Mouse (Mus musculus) urinary bladder, postnatal 25 days (tissue): ENCODE results near the gene Gpat2.
A peak's percentile ranks its signal among the peaks of the same experiment; 100 is the strongest.

ENCODE experiments used
- DNase-seq: peaks from one replicate; pipeline ENCODE4 v3.0.0; 2022; ENCODE audit warnings: low spot score

Gene Gpat2

GRCm38 (mm10) chr2:127444055-127444789, 19.2 kb downstream of the Gpat2 start, which contains the start of gene Fahd2a:
Gene Fahd2a, minus strand, starts transcription at chr2:127444565.
- DNase-seq = peak; percentile 82

DNA sequence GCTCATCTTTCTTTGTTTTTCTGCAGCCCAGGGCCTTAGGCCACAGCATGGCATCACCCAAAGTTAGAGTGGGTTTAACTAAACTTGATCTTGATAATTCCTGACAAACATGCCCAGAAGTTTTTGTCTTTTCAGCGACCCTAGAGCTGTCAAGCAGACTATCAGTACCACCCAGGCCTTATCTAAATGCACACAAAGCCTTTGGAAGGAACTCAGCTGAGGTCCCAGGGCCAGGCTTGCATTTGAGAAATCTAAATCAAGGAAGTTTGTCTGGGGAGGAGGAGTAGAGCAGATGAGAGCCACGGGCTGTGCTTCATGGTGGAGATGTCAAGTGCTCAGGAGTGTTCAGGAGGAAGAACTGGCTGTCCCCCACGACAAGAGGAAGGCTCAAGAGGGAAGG, 21.8 kb downstream of the Gpat2 start:
- DNase-seq = no peak

GRCm38 (mm10) chr2:127449691-127450090, 24.7 kb downstream of the Gpat2 start:
- no peak for DNase-seq

GRCm38 (mm10) chr2:127451748-127452147, 26.7 kb downstream of the Gpat2 start:
- no peak for DNase-seq

DNA sequence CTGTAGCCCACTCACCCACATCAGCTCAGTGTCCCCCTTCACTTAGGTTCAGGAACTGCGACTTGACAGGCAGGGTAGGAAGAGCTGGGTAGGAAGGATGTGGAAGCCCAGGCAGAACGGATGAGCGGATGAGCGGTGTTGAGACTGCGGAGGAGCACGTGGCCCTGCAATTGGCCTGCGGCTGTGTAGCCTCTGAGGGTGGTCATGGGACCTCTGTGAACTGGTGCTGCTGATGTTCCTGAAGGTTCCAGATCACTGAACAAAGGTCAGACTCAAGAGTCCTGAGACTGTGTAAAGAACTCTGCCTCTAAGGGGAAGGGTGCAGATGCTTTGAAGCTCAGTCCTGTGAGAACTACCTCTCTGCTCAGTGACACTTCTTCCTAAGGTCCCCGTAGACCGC, 28.1 kb downstream of the Gpat2 start:
- DNase-seq = no peak

- DNase-seq = peak; percentile 68
These were observed 28.8 kb downstream of the Gpat2 start for GRCm38 (mm10) chr2:127453764-127454163.

GRCm38 (mm10) chr2:127459341-127459740, 34.3 kb downstream of the Gpat2 start:
- DNase-seq = no peak

- no peak for DNase-seq
These were observed 36.4 kb downstream of the Gpat2 start for GRCm38 (mm10) chr2:127461351-127461750.

- peak; percentile 59 for DNase-seq
These were observed 37.3 kb downstream of the Gpat2 start for GRCm38 (mm10) chr2:127462314-127462713.

DNA sequence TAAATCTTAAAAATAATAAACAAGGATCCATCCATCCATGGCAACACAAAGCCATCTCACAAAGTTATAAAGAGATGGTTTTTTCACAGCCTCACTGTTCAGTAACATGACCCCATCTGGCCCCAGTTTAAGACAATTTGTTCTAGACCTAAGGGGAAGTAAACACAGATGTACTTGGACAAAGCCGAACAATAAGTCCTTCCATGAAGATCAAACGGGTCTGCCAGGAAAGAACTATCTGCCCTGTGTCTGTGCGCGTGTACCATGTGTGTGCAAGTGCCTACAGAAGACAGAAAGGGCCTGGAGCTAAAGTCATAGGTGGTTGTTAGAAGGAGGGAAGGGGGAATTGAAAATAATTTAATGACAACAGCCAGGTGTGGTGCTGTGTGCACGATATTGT, 45.2 kb downstream of the Gpat2 start:
- DNase-seq = no peak

GRCm38 (mm10) chr2:127470661-127471060, 45.7 kb downstream of the Gpat2 start:
- DNase-seq = no peak

- DNase-seq = no peak
These were observed 46.3 kb downstream of the Gpat2 start for GRCm38 (mm10) chr2:127471281-127471680.

- no peak for DNase-seq
These were observed 47.3 kb downstream of the Gpat2 start for GRCm38 (mm10) chr2:127472279-127472678.

DNA sequence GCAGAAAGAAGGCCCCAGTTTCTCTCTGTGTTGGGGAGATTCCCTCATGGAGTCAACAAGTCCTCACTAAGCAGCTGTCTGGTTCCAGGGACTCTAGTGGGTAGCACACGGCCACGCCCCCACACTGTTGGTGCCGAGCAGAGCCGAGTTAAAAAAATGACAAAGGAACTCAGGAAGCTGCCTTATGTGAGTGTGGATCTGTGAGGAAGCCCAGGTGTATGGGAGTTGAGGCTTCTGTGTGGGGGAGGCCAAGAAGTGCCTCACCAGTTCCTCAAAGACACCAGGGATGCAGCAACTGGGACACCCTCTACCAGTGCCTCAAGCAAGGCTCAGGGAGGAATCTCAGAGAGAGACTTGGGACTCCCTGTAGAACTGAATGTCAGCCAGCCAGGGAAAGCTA, 54.2 kb downstream of the Gpat2 start:
- DNase-seq = no peak

GRCm38 (mm10) chr2:127479763-127480162, 54.8 kb downstream of the Gpat2 start:
- DNase-seq = no peak

GRCm38 (mm10) chr2:127481841-127482532, 57.0 kb downstream of the Gpat2 start:
- DNase-seq = no peak

DNA sequence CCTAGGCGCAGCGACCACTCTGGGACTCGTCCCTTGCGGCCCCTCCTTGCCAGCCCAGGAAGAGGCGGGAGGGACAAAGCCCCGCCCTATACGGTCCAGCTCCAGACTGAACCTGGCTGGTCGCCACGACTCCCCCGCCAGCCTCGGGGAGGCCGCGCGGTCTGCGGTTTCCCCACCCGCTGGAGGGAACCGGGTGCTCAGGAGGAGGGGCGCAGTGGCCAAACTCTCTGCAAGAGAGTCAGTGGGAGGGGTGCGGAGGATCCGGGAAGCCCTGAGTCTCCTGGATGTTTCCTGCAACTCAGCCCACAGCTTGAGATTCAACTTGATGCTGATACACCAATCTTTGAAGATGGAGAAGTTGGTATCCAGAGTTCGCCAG, 57.5 kb downstream of the Gpat2 start:
- peak; percentile 56 for DNase-seq

DNA sequence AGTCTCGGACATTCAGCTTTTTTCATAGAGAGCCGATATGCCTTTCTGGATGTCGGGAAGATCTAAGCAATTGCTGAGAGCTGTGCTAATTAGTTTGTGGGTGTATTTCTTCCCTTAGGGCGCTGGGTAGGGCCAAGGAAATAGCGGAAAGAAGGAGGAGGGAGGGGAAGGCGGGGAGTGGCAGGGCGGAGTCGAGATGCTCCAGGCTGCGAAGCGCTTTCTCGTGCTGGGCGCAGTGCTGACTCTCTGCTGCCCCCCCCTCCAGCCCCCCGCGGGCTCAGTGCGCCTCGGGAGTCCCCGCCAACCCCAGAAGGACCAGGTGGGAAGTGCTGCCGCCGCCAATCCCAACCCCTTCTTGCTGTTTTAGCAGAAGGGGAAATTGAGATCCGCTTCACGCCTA, 58.0 kb downstream of the Gpat2 start:
- no peak for DNase-seq

DNA sequence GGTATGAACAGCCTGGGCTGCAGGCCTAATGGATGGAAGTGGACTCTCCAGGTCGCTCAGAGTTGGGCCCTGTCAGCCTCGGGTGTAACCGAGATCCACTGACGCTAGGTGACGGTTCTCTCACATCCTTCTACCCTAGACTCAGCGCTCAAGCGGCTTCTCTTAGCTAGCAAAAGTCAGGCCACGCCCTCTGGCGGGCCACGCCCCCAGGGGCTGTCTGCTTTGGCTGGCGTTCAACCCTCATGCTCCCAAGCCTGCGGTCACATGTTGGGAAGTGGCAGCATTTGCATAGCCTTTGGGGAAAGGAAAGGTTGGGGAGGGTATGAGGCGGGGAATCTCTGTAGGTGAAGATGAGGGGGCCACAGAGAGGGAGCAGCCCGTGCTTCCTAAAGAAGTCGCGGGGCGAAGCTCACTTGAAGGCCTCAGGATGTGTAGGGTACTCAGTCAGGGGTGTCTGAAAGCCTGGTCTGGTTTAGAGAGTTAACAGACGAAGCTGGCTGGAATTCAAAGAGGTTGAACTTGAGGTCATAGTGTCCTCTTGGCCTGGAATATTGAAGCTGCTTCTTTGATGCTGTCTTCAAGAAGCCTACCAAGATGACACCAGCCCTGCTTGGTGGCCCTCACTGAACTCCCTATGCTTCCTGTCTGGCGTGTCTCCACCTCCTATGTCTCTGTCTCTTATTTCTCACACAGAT, 59.6 kb downstream of the Gpat2 start:
- DNase-seq = peak; percentile 36
